Mouse (Mus musculus) heart, embryonic 12.5 days (tissue): ENCODE results near the gene Hist1h2be. TPM values are rescaled to one million over a fixed set of nuclear protein-coding genes. Genes with fewer than 3 reads are reported as not detected.
"Not testable (repeated sequence)": the region's sequence is repeated elsewhere in the genome, so short reads cannot be mapped to it uniquely, and the experiment has no call there.

ENCODE experiments used
- ATAC-seq: fragments of 200-750 bp; cut with Nextera tagmentation; 2 replicates; pipeline ENCODE4 v1.8.0; 2017; ENCODE audit warnings: moderate TSS enrichment, moderate library complexity; ENCODE audit not compliant: insufficient number of reproducible peaks, low FRiP score
- H3K27ac ChIP-seq: fragments of 300-500 bp; sonication (generic); 2 replicates; pipeline ENCODE4 v1.5.1; 2016; ENCODE audit warnings: mild to moderate bottlenecking, moderate library complexity; ENCODE audit not compliant: poor library complexity, severe bottlenecking
- H3K27me3 ChIP-seq: fragments of 300-500 bp; sonication (generic); replicated peaks from 2 replicates; pipeline ENCODE4 v1.6.1; 2016; ENCODE audit warnings: mild to moderate bottlenecking, moderate library complexity
- H3K36me3 ChIP-seq: fragments of 300-500 bp; sonication (generic); 2 replicates; pipeline ENCODE4 v1.6.1; 2016; ENCODE audit warnings: mild to moderate bottlenecking, moderate library complexity
- H3K4me1 ChIP-seq: fragments of 300-500 bp; sonication (generic); replicated peaks from 2 replicates; pipeline ENCODE4 v1.6.1; 2016; ENCODE audit warnings: mild to moderate bottlenecking
- H3K4me2 ChIP-seq: fragments of 300-500 bp; sonication (generic); 2 replicates; pipeline ENCODE4 v1.6.1; 2016; ENCODE audit warnings: mild to moderate bottlenecking, moderate library complexity
- H3K4me3 ChIP-seq: fragments of 300-500 bp; sonication (generic); 2 replicates; pipeline ENCODE4 v1.5.1; 2016; ENCODE audit warnings: mild to moderate bottlenecking
- H3K9ac ChIP-seq: fragments of 300-500 bp; sonication (generic); 2 replicates; pipeline ENCODE4 v1.6.1; 2016; ENCODE audit warnings: mild to moderate bottlenecking, moderate library complexity
- H3K9me3 ChIP-seq: fragments of 300-500 bp; sonication (generic); replicated peaks from 2 replicates; pipeline ENCODE4 v1.6.1; 2016; ENCODE audit warnings: mild to moderate bottlenecking, moderate library complexity
- WGBS: fragments of 180-500 bp; shearing (Covaris S2); methylation state at CpG from one replicate; pipeline ENCODE4 v1.1.7; 2016; 5-methylcytosine and 5-hydroxymethylcytosine counted together
- polyA plus RNA-seq: library from polyadenylated mRNA; unstranded; fragments of >200 nt; fragmentation: Nextera tagmentation; extraction: Ambion mirVana; gene quantifications from 2 replicates; pipeline ENCODE4 v1.2.1, GENCODE M21; 2016

Hist1h2be gene
- polyA plus RNA-seq: 1.2 and 2.0 TPM in 2 replicates

DNA sequence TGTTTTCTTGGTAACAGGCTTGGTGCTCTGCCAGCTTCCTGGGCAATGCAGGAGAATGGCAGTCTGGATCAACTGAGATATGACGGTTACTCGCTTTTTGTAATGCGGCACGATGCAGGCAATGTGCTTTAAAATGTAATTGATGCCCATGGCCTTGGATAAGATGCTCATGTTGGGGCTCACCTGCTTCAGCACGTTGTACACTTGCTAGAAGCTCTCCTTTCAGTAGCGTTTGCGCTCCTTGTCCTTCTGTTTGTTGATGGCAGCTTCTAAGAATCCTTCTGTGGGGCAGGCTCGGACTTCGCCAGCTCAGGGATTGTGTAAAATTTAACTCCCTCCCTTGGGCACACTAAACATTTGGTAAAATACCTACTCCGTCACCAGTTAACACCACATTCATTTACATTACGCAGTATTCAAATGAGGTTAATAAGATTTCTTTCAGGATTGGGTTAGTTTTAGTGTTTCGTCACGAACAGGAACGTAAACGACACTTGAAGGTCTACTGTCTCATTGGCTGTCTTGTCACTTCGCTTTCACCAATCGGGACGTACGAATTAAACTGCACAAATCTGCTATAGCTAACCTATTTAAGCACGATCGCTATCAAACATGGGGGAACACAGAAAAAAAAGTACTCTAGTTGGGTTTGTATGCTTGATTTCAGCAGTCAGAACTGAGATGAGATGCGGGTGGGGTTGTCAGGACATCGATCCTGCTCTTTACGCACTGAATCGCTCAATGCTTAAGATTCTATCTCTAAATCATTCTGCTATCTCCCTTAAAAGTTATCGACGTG, at the start of gene Hist1h2be:
Hist1h2be (minus strand) TSS at position 392 of the 799 bp plus-strand sequence.
- ATAC-seq: peak; percentile 80
- Histone ChIP-seq H3K4me2 (peak within 1 kb of the TSS; percentile 98), H3K9ac (peak within 1 kb of the TSS; percentile 96), H3K4me3 (peak within 1 kb of the TSS; percentile 74), H3K27ac (peak within 1 kb of the TSS; percentile 98), H3K4me1 (peaks cover 12% of the 10 kb centered on the region), H3K36me3 (no peaks in the 10 kb centered on the region), H3K9me3 (no peaks in the 10 kb centered on the region), H3K27me3 (no peaks in the 10 kb centered on the region)
- under 1% methylated on average over 27 of the region's 27 CpGs for WGBS

DNA sequence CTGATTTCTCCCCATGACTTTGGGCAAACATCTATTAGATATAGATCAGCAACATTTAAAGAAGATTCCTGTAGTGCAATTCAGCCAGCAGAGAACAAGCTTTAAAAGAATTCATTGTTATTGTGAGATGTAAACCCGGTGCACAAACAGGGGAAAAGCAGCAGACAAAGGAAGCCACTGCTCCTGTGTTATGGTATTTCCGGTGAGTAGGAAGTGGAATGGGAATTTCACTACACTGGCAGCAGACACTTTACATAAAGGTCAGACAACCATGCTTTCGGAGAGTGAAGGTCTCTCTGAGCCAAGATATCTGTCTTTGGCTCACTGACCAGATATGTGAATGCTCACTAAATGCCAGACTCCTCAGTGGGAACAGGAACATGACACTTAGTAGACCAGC, 41.6 kb upstream of the Hist1h2be start:
- no peak for ATAC-seq
- WGBS: 45% methylated on average over 3 of the region's 3 CpGs
- H3K27ac ChIP-seq: no peak overlapping the region
- no peaks in the 10 kb centered on the region for H3K27me3 ChIP-seq
- no peaks in the 10 kb centered on the region for H3K36me3 ChIP-seq
- no peak overlapping the region for H3K4me2 ChIP-seq
- no peak overlapping the region for H3K4me3 ChIP-seq
- no peaks in the 10 kb centered on the region for H3K9me3 ChIP-seq
- H3K9ac ChIP-seq: no peak overlapping the region
- H3K4me1 ChIP-seq: no peaks in the 10 kb centered on the region

DNA sequence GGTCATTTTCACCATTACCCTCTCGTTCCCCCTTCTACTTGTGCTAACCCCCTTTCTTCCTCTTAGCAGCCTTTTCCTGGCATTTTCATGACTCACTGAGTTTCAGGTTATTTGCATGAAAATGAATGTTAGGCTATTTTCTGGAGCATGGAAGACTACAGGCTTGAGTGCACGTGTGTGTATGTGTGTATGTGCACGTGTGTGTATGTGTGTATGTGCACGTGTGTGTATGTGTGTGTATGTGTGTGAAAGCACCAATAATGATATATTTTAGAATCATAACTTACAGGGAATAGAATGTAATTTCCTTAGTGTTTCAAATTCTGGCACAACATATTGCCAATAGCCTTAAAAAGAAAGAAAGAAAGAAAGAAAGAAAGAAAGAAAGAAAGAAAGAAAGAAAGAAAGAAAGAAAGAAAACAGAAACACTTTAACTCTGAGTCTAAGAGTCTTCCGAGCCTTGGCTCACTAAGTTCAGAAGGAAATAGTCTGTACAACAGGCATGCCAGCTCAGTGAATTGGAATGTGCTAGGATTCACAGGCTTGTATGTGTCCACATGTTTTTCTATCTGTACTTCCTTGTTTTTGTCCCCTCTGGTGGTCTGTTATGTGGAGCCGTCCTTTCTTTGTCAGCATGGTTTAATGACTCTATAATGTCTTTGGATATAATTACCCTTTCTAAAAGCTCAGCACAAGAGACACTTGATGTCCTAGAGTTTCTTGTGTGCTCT, 38.9 kb upstream of the Hist1h2be start:
- no peak overlapping the region for H3K4me3 ChIP-seq
- no peak overlapping the region for H3K9ac ChIP-seq
- H3K27ac ChIP-seq: no peak overlapping the region
- no peaks in the 10 kb centered on the region for H3K27me3 ChIP-seq
- H3K4me1 ChIP-seq: no peaks in the 10 kb centered on the region
- H3K9me3 ChIP-seq: no peaks in the 10 kb centered on the region
- H3K36me3 ChIP-seq: no peaks in the 10 kb centered on the region
- no peak overlapping the region for H3K4me2 ChIP-seq
- ATAC-seq: no peak
- WGBS: 58% methylated on average over 6 of the region's 6 CpGs

DNA sequence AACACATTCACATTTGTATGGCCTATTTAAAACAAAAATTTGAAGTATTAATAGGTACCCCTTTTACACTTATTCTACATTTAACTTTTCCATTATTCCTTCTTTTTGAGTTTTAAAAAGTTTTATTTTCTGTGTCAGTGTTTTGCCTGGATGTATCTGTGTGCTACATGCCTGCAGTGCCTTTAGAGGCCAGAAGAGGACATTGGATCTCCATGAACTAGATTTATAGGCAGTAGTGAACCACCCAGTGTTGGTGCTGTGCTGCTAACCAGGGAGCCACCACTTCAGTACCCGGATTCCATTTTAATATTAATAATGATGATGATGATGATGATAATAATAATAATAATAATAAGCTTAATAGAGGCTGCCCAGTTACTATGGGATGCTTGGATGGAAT, 9.7 kb upstream of the Hist1h2be start:
- ATAC-seq: no peak
- Histone ChIP-seq H3K9me3 (no peaks in the 10 kb centered on the region), H3K36me3 (no peaks in the 10 kb centered on the region), H3K27me3 (no peaks in the 10 kb centered on the region), H3K27ac (no peak overlapping the region), H3K9ac (no peak overlapping the region), H3K4me1 (no peaks in the 10 kb centered on the region), H3K4me3 (no peak overlapping the region), H3K4me2 (no peak overlapping the region)
- WGBS: 28% methylated on average over 1 of the region's 1 CpGs

DNA sequence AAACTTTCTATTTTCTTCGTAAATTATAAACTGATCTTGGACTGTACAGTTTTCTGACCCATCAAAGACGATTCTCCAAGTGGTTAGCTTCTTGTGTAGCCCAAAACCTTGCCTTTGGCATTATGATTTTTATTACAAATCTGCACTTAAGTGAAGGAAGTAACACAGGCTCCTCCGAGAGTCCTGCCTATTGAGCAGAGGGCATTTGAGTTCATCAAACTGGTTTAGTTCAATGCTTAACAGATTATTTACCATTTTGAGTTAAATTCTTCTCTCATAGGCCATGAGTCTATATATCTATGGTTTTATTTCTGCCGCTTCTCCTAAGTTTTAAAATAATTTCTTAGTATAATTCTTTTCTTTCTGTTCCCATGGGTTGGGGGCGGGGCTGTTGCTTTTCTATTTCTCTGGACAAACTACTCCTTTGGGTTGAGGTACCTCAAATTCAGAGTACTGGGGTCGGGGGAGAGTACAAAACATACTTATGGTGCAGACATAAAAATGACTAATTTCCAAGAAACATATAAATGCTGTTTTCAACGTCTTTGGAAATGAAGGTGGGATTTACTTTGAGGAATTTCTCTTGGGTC, 2.0 kb upstream of the Hist1h2be start:
- no peak for ATAC-seq
- WGBS: 26% methylated on average over 7 of the region's 7 CpGs

DNA sequence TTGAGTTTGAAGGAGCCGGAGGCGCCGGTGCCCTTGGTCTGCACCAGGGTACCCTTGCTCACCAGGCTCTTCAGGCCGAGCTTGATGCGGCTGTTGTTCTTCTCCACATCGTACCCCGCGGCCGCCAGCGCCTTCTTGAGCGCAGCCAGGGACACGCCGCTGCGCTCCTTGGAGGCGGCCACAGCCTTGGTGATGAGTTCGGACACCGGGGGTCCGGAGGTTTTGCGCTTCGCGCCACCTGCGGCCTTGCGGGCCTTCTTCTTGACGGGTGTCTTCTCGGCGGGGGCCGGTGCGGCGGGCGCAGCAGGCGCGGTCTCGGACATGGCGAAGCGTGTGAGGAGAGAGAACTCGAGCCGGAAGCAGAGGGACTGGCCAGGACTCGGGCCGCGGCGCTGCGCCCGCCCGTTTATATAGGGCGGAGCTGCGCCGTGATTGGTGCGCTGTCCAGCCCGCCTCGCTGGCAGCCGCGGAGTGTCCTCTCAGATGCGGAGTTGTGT, 1.3 kb upstream of the Hist1h2be start, which contains the start of gene Hist1h1e:
Hist1h1e (minus strand) TSS at position 384 of the 497 bp plus-strand sequence.
- not testable (repeated sequence) for H3K27me3 ChIP-seq, H3K9me3 ChIP-seq, H3K36me3 ChIP-seq
- Histone ChIP-seq H3K9ac (peak within 1 kb of the TSS; percentile 96), H3K4me2 (peak within 1 kb of the TSS; percentile 98), H3K4me3 (peak within 1 kb of the TSS; percentile 74), H3K27ac (peak within 1 kb of the TSS; percentile 98), H3K4me1 (peaks cover 12% of the 10 kb centered on the region)
- peak; percentile 94 for ATAC-seq
- under 1% methylated on average over 53 of the region's 53 CpGs for WGBS

More for the DNA sequence above, 2.0 kb upstream of the Hist1h2be start:
- H3K9me3 ChIP-seq: no peaks in the 10 kb centered on the region
- peak overlapping the region; percentile 74 for H3K4me3 ChIP-seq
- H3K27ac ChIP-seq: peak overlapping the region; percentile 98; the same call in 1 of the 2 replicates
- H3K9ac ChIP-seq: peak overlapping the region; percentile 96
- H3K36me3 ChIP-seq: no peaks in the 10 kb centered on the region
- H3K27me3 ChIP-seq: no peaks in the 10 kb centered on the region
- peaks cover 12% of the 10 kb centered on the region for H3K4me1 ChIP-seq
- H3K4me2 ChIP-seq: peak overlapping the region; percentile 98

DNA sequence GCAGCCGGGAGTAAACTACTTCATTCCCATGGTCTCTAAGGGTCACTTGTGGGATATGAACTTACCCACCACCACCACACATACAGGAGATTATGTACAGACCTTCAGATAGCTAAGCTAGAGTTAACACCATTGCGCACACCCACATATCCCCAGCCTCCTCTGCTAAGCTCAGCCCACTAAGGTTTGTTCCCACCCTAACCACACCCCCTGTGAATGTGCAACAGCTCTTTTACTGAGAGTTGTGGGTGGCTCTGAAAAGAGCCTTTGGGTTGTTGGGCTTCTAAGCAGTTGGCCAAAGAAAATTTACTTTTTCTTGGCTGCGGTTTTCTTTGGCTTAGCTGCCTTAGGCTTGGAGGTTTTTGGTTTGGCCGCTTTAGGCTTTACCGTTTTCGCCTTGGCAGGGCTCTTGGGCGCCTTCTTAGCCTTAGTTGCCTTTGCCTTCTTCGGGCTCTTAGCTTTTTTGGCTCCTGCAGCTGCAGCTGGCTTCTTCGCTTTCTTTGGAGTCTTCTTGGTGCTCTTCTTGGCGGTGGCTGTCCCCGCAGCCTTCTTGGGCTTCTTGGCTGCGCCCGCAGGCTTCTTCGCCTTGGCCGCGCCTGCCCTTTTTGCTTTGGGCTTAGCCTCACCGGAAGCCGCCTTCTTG, 729 bp upstream of the Hist1h2be start:
- H3K9ac ChIP-seq: peak overlapping the region; percentile 96
- H3K4me1 ChIP-seq: peaks cover 12% of the 10 kb centered on the region
- H3K27ac ChIP-seq: peak overlapping the region; percentile 98
- H3K9me3 ChIP-seq: no peaks in the 10 kb centered on the region
- H3K27me3 ChIP-seq: no peaks in the 10 kb centered on the region
- WGBS: under 1% methylated on average over 18 of the region's 18 CpGs
- H3K36me3 ChIP-seq: no peaks in the 10 kb centered on the region
- H3K4me2 ChIP-seq: peak overlapping the region; percentile 98
- ATAC-seq: peak; percentile 86
- H3K4me3 ChIP-seq: peak overlapping the region; percentile 74

DNA sequence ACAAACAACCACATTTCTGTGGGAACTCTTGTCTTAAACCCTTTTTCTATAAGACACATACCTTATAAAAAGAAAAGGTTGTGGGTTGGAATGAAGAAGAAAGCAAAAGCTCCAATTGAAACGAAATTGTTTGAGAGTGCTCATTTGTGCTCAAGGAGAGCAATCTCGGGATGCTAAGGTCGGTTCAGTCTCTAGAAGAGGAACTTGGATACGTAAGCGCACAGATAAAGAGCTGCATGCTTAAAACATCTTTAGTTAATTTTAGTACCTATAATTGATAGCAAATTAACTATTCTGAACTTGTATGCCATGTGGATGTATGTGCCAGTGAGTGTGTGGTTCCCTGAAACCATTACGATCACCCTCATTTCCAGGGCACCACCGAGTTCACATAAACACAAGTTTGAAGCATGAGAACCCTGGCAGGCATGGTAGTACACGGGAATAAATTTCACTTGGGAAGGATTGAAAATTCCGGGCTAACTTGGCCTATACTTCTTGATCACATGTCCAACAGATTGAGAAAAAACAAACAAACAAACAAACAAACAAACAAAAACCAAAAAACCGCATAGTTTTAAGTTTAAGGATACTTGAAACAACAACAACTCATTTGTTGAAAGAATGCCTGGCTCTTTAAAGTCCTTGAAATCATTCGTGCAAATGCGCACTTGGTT, 730 bp downstream of the Hist1h2be start:
- no peaks in the 10 kb centered on the region for H3K27me3 ChIP-seq
- no peak for ATAC-seq
- no peaks in the 10 kb centered on the region for H3K36me3 ChIP-seq
- 54% methylated on average over 12 of the region's 12 CpGs for WGBS
- peaks cover 12% of the 10 kb centered on the region for H3K4me1 ChIP-seq
- H3K27ac ChIP-seq: peak overlapping the region; percentile 98
- peak overlapping the region; percentile 81 for H3K9ac ChIP-seq
- peak overlapping the region; percentile 98 for H3K4me2 ChIP-seq
- no peaks in the 10 kb centered on the region for H3K9me3 ChIP-seq
- peak overlapping the region; percentile 74 for H3K4me3 ChIP-seq

DNA sequence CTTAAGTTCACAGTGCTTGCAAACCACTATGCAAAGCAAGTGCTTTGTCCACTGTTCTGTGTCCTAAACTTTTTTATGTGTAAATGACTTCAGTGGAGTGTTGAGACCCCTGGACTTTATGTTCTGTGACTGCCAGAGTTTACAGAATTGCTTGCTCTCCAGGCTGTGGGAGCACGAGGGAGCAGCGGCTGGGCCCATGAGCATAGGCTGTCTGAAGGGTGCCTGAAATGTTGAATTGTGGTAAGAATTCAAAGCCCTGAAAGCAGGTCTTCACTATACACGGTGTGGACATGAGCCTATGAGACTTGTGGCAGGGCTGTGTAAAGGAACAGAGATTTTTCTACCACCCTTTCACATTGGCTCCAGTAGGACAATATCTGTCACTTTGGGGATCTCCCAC, 9.3 kb downstream of the Hist1h2be start:
- H3K9ac ChIP-seq: no peak overlapping the region
- H3K4me1 ChIP-seq: no peaks in the 10 kb centered on the region
- no peak for ATAC-seq
- WGBS: 83% methylated on average over 3 of the region's 3 CpGs
- H3K36me3 ChIP-seq: no peaks in the 10 kb centered on the region
- H3K4me3 ChIP-seq: no peak overlapping the region
- H3K27ac ChIP-seq: no peak overlapping the region
- no peak overlapping the region for H3K4me2 ChIP-seq
- no peaks in the 10 kb centered on the region for H3K27me3 ChIP-seq
- H3K9me3 ChIP-seq: no peaks in the 10 kb centered on the region

DNA sequence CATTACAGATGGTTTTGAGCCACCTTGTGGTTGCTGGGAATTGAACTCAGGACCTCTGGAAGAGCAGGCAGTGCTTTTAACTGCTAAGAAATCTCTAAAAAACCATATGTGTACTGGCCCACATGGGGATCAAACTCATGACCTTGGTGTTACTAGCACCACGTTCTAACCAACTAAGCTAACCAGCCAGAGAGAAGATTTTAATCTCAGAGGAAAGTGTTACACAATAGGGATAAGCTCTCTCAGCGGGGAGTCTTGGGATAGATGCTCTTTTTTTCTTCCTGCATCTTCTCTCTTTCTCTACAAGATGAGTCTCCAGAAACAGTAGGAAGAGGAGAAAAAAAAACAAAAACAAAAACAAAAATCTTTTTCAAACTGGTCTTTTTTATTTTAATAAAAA, 10.5 kb downstream of the Hist1h2be start:
- Histone ChIP-seq H3K9ac (no peak overlapping the region), H3K9me3 (no peaks in the 10 kb centered on the region), H3K4me2 (no peak overlapping the region), H3K4me3 (no peak overlapping the region), H3K27ac (no peak overlapping the region), H3K36me3 (no peaks in the 10 kb centered on the region), H3K4me1 (no peaks in the 10 kb centered on the region), H3K27me3 (no peaks in the 10 kb centered on the region)
- 80% methylated on average over 2 of the region's 2 CpGs for WGBS
- ATAC-seq: no peak
